Mouse (Mus musculus) T-helper 2 cell (primary cell): ENCODE measurements around the gene Adgrg3.

Experiments
- in situ Hi-C: fragments of 300-600 bp; cut with MboI, MseI; formaldehyde crosslinking; loops from one replicate; pipeline ENCODE4 v1.15.1; 2025; ENCODE audit warnings: high pct_unique_total_duplicates

Gene Adgrg3

GRCm38 (mm10) chr8:95017451-95017850 lies at the start of gene Adgrg3:
Gene Adgrg3, plus strand, starts transcription at chr8:95017692.
- in situ Hi-C loops = no loop called here

DNA sequence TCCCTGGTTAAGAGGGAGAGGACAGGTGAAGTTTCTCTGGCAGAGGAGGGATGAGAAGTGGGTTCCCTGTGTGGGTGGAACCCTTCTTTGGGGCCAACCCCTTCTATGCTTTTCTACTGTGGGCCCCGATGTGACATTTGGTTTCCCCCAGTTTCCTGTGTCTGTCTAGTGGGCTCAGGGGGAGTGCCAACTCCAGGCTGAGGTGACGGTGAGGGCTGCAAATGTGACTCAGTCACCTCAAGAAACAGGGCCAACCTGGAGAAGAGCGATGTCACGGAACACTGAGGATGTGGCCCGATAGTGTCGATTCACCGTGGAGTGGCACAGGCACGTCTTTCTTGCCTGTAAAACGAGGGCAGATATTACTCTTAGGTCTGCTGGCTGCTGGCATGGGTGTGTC lies 44.2 kb upstream of the Adgrg3 start:
- in situ Hi-C loops = no loop called here

DNA sequence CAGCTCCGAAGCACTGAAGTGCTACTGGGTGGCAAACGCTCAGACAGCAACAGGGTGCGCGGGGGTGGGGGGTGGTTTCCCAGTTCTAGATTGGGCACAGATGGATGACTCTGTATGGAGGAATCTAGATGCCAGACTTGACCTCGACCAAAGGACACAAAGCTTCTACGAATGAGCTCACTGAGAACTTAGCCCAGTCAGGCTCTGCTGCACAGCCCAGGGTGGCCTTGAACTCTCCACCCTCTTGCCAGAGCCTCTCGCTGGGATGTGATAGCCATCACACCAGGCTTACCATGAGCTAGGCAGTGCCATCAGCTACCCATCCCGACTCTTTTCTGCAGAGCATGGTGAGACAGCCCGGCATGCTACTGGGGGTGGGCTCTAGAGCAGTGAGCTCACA lies 43.7 kb upstream of the Adgrg3 start:
- in situ Hi-C loops = no loop called here

GRCm38 (mm10) chr8:94974467-94975165 lies 42.9 kb upstream of the Adgrg3 start, which contains the start of gene Adgrg1:
Gene Adgrg1, plus strand, starts transcription at chr8:94974751.
- in situ Hi-C loops = no loop called here

- in situ Hi-C loops = no loop called here
Measured at GRCm38 (mm10) chr8:94976651-94977417, 40.7 kb upstream of the Adgrg3 start.

- in situ Hi-C loops = no loop called here
Measured at GRCm38 (mm10) chr8:94978131-94978530, 39.4 kb upstream of the Adgrg3 start.

DNA sequence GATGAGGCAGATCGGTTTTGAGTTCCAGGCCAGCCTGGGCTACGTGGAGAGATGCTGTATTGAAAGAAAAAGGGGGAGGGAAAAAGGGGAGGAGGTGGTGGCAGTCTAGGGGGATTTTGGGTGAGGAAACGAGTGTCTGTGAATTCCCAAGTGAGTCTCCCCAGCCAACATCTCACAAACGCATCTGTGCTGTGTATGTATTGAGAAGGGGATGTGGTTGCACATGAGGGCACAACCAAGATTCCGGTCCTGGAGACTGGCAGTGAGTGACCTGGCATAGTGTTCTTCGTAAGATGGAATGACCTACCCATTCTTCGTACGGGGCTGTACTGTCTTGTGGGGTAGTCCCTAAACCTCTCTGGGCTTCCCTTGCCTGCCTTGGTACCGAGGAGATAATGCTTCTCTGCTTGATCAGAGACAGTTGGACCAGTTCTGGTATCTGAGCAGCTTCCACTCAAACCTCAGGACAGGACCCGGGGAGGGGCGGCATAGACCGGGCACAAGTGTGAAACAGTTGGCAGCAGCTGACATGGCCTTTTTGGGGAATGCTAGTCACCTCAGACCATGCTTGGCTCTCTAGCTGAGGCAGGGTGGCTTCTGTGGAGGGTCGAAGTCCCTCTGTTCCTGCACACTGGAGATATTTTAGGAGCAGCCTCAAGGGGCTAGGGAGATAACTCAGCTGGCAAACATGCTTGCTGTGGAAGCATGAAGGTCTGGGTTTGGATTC lies 38.7 kb upstream of the Adgrg3 start:
- in situ Hi-C loops = no loop called here

DNA sequence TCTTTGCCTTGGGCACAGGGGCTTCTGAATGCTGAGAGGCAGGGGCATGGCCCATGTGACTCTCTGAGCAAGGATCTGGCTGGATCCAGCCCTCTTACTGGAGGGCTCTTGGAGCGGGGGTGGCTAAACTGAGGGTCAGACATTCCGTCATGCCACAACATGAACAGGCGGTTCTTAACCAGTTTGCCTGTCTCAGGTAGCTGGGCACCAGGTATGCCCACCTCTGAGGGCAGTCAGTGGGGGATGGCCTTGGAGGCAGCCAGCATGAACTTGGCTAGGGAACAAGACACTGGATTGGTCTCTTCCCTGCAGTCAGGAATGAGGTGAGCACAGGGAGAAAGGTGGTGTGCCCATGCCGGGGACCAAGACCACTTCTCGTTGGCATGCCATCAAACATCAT lies 37.3 kb upstream of the Adgrg3 start:
- in situ Hi-C loops = no loop called here

DNA sequence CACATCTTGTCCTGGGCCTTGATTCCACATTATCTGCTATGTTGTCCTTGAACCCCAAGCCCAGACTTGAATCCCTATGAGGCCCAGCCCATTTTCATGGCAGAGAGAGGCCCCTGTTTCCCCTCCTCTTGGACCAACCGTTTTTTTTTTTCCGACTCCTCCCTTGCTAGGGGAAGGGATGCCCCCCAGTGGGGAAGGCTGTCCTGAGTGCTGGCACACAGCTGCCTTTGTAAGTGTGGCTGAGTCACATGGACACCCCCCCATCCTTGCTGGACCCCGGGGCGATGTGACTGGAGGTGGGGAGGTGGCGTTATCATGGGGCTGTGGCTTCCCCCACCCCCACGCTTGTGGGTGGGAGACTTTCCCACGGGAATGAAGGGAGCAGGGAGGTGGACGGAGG lies 36.5 kb upstream of the Adgrg3 start:
- in situ Hi-C loops = no loop called here

GRCm38 (mm10) chr8:94981848-94982247 lies 35.6 kb upstream of the Adgrg3 start:
- in situ Hi-C loops = no loop called here

DNA sequence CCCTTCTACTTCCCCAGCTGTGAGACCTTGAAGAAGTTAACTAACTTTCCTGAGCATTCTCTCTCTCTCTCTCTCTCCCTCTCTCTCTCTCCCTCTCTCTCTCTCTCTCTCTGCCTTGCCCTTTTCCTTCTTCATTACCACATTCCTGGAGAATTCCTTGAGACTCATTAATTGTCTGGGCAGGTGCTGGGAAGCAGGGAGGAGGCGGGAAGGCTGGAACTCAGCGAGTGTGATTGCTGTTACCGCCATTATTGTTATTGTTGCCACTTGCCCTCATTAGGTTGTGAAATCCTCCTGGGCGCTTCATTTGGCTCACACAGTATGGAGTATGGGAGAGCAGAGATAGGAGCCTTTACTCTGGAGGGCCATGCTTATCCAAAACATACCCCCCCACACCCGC lies 34.3 kb upstream of the Adgrg3 start:
- in situ Hi-C loops = no loop called here

GRCm38 (mm10) chr8:94983881-94984516 lies 33.5 kb upstream of the Adgrg3 start:
- in situ Hi-C loops = no loop called here

GRCm38 (mm10) chr8:94985023-94985422 lies 32.5 kb upstream of the Adgrg3 start:
- in situ Hi-C loops = no loop called here

GRCm38 (mm10) chr8:94986676-94987075 lies 30.8 kb upstream of the Adgrg3 start:
- in situ Hi-C loops = no loop called here

GRCm38 (mm10) chr8:94987553-94987952 lies 29.9 kb upstream of the Adgrg3 start:
- in situ Hi-C loops = no loop called here

DNA sequence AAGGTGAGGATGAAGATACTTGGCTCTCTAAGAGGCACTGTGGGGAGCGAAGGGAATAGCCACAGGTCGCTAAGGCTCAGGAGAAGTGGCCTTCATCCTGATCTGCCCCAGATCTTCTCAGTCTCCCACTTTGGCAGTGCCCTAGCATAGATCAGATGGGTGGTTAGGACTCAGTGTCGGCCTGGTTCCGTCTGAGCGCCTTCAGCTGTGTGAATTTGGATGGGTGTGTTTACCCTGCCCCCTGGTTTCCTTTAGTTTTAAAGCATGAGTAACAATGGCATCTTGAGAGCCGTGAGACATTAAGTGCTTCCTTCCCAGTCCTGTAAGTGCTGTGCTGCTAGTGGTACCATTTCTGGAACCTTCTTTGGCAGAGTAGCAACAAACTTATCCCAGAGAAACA lies 28.9 kb upstream of the Adgrg3 start:
- in situ Hi-C loops = no loop called here

DNA sequence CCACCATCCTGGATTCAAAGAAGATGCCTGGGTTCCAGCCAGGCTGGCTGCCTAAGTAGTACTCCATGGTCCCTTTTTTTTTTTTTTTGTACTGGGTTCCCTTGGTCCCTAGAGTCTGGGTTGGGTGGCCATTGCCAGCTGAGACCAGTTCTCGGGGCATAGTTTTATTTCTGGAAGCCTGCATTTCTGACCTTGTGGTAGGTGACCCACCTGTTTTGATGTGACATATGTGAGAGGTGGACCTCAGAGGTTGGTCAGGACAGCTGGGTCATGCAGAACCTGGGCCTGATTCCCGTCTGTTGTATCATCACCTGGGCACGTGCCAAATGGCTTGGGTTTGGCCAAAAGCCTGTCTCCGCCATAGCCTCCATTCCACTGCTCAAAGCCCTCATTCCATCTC lies 27.8 kb upstream of the Adgrg3 start:
- in situ Hi-C loops = no loop called here

DNA sequence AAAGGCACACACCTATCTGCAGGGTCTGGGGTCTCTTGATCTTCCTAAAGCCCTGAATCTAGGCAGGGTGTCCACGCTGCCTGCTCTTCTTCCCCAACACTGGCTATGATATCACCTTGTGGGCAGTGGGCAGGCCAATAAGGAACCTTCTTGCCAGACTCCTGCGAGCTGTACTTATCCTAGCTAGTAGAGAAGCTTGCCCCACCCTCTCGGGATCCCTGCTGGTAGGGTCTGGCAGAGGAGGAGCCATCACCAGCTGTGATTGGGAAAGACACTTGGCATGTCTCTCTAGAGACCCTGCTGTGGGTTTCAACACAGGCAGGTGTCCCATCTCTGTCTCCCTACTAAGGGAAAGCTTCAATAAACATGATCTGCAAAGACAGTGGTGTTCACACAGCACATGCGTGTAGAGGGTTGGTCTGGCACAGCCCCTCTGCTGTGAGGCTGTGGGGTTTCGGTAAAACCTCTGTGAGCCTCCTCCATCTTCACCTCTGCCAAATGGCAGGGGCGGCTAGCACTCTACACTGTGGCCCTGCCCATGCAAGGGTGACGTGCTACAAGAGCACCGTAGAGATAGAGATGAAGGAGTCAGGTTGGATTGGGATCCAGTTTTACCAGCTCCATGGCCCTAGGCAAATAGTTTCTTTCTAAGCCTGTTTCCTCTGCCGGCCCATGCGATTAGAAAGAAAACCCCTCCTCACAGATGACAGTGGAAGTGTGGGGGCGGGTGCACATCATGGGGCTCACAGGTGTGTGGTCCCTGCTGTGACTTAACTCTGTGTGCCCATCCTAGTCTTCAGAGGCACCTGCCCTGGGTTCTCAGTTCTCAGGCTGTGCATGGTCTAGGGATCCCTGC lies 26.7 kb upstream of the Adgrg3 start:
- in situ Hi-C loops = no loop called here

DNA sequence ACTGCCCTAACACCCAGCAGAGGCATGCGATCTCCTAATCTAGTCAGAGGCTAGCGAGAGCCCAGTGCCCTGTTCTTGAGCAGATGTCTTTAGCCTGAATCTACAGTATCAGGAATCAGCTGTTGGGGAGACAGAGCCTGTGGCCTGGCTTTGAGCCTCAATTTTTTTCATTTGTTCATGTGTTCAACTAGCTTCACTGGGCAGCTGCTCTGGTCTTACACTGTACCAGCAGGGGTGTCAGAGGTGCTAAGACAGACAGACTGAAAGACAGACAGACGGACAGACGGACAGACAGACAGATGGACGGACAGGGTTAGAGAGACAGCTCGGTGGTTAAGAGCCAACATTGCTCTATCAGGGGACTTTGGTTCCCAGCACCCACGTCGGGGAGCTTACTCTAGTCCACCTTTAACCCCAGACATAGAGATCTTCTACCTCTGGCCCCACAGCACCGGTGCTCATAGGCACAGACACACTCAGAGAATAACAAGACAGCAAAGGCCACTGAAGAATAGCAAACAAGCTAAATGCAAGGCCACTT lies 26.0 kb upstream of the Adgrg3 start:
- in situ Hi-C loops = no loop called here

DNA sequence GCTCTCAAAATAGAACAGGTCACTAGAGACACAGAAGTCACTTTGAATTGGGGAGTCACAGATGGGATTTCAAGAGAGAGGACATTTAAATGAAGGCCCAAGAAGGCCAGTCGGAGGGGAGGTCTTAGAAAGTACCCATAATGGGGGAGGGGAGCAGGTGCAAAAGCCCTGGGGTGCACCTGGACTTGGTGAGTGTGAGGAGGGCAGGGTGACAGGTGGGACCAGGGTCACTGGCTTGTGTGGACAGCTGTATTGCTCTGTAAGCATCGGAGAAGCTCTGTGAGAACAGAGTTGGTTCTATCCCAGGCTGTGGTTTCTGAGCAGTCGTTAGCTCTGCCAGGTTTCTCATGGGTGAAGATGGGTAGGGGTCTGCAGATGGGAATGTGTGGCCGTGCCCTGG lies 25.5 kb upstream of the Adgrg3 start:
- in situ Hi-C loops = no loop called here

DNA sequence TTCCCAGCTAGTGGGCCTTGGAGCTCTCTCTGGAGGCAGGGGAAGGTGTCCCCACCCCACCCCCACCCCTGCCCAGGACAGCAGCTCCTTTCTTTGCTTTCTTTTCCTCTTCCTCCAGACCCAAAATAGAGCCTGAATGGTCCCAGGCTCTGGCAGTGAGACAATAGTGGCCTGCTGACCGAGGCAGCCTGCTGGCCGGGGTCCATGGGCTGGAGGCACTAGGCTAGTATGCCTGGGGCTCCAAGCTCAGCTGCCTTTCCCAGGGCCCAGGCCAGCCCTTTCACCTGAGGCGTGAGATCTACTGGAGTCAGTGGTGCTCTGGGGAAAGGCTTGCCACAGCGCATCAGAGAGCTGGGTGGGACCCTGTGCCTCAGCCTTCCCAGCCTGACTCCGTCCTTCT lies 25.0 kb upstream of the Adgrg3 start:
- in situ Hi-C loops = no loop called here
